Mouse (Mus musculus) skeletal muscle tissue, adult 2 months (tissue): ENCODE data around the gene Plagl2.

ENCODE experiments used
- DNase-seq: peaks from one replicate; pipeline ENCODE4 v3.0.0-alpha.2; 2012; ENCODE audit warnings: low read depth, low spot score

The Plagl2 gene

GRCm38 (mm10) chr2:153191242-153191641, 50.0 kb downstream of the Plagl2 start:
- no peak for DNase-seq

DNA sequence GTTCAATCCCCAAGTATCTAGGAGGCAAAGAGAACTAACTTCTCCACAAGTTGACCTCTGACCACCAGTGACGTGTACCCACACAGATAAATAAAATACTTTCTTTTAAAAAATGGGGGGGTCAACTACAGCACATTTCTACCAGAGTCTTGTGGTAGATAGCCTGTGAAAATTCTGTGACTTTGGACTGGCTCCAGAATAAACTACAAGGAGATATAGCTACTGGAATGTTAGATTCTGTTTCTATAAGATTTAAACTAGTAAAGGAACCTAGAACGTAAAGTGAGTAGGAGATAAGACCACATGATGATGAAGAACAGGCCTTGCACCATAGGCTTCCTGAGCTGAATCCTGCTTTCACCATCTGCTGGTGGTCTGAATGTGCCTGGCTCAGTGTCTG, 53.4 kb downstream of the Plagl2 start:
- no peak for DNase-seq

DNA sequence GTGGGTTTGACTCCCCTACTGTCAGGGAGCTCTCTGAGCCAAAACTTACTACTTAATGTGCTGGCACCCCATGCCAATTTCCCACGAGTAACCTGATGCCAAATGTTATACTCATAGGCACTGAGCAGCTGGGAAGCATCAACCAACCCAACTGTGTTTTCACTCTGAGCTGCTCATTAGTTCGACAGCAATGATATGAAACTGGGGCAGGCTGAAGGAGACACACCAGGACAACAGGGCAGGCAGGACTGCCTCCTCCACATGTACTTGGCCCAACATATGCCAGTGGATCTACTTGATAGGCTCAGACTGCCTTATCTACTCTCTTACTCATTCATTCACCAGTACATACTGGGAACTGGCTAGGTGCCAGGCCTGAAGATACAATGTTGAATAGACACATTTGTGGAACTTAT, 55.0 kb downstream of the Plagl2 start:
- DNase-seq, result no peak

DNA sequence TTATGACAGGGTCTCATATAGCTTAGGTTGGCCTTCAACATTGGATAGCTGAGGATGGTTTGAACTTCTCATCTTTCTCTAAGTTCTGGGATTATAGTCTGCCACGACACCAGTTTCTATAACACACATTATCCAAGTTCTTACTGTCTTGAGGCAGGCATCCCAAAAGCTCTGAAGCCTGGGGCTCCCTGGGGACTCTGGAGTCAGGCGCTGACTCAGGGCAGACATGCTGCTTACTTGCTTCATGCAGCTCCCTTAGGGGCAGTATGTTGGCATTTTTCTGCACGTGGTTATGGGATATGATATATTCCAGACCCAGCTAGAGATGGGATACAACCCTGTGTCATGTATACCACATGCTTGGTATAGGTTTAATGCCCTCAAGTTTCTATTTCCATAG, 61.3 kb downstream of the Plagl2 start:
- no peak for DNase-seq

- no peak for DNase-seq
These were observed 61.9 kb downstream of the Plagl2 start for GRCm38 (mm10) chr2:153179126-153179860.
